Comparison of ENCODE assay signal across 7 mouse cellular contexts in the genomic region with DNA sequence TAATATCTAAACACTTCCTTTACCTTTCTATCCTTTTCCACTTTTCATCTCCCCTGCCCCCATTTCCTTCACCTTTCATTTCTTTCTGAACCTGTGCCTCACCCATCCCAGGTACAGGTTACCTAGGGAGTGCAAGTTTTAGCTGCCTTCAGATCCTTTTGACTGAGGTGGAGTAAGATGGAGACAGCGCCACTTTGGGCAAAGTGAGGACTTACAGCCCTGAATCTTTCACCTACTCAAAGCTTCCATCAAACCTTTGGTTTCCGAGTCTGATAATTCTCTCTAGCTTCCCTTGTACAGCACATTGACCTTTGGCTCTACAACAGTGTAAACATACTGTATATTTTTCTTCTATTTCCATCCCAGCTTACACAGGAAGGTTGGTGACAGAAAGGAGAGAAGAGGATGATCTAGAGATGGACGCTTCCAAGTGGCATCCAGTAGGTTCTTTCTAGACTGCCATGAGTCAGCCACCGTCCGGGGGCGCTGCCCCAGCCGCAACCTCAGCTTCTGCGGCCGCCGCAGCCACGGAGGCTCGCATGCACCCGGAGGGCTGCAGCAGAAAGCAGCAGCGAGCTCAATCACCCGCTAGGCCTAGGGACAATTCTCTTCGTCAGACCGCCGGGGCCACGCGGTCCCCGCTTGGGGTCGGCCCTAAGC. TPM values are rescaled to one million over a fixed set of nuclear protein-coding genes. Genes with fewer than 3 reads are reported as not detected.
DNase-seq lines count a peak whose midpoint lies in the region; ATAC-seq lines count a peak whose summit lies in the region.

No protein-coding gene starts in this region.

- no peaks in the 10 kb centered on the region for H3K4me1 ChIP-seq in hindbrain, embryonic 11.5 days (replicated peaks; ENCODE audit: control insufficient read depth, insufficient read depth, low read length)
- H3K4me1 ChIP-seq in midbrain, embryonic 11.5 days (ENCODE audit: control insufficient read depth, insufficient read depth, low read length) = peaks cover 16% of the 10 kb centered on the region

- no peaks in the 10 kb centered on the region for H3K36me3 ChIP-seq in hindbrain, embryonic 11.5 days (ENCODE audit: control insufficient read depth, insufficient read depth, low read length)
- 0 out of 2 replicates have a peak, but pooled peaks cover 2% of the 10 kb centered on the region for H3K36me3 ChIP-seq in midbrain, embryonic 11.5 days (ENCODE audit: control insufficient read depth, insufficient read depth, low read length)

- WGBS in hindbrain, embryonic 11.5 days = under 1% methylated on average over 22 of the region's 22 CpGs
- WGBS in midbrain, embryonic 11.5 days = 1% methylated on average over 22 of the region's 22 CpGs

- intact Hi-C loops in left cerebral cortex, postnatal 4 days (cut with DNase I) = loop anchor here (5.0 kb wide), 1 partner anchor 46 kb away; no protein-coding TSS in a partner anchor

- peak overlapping the region; percentile 83 for H3K9ac ChIP-seq in hindbrain, embryonic 11.5 days (ENCODE audit: low read depth, low read length)
- H3K9ac ChIP-seq in midbrain, embryonic 11.5 days (ENCODE audit: low read length) = peak overlapping the region; percentile 80

- peak overlapping the region; percentile 86 for H3K4me2 ChIP-seq in hindbrain, embryonic 11.5 days (replicated peaks; ENCODE audit: low read depth, low read length)
- peak overlapping the region; percentile 79 for H3K4me2 ChIP-seq in midbrain, embryonic 11.5 days

- peak overlapping the region; percentile 76 for H3K4me3 ChIP-seq in hindbrain, embryonic 11.5 days (ENCODE audit: low read depth, low read length)
- peak overlapping the region; percentile 69 for H3K4me3 ChIP-seq in midbrain, embryonic 11.5 days (ENCODE audit: low read depth, low read length)

- no peaks in the 10 kb centered on the region for H3K27me3 ChIP-seq in hindbrain, embryonic 11.5 days (ENCODE audit: control insufficient read depth, insufficient read depth, low read length)
- no peaks in the 10 kb centered on the region for H3K27me3 ChIP-seq in midbrain, embryonic 11.5 days (ENCODE audit: control insufficient read depth, insufficient read depth, low read length)

- H3K27ac ChIP-seq in hindbrain, embryonic 11.5 days (ENCODE audit: low read depth, low read length) = peak overlapping the region; percentile 95
- H3K27ac ChIP-seq in midbrain, embryonic 11.5 days (ENCODE audit: low read depth, low read length) = peak overlapping the region; percentile 88

- ATAC-seq in hindbrain, embryonic 11.5 days (ENCODE audit: low FRiP score) = peak; percentile 0
- no peak; the same call in 1 of the 2 replicates for ATAC-seq in midbrain, embryonic 11.5 days (ENCODE audit: low FRiP score)

- no peaks in the 10 kb centered on the region for H3K9me3 ChIP-seq in hindbrain, embryonic 11.5 days (ENCODE audit: control insufficient read depth, low read length)
- H3K9me3 ChIP-seq in midbrain, embryonic 11.5 days (ENCODE audit: control insufficient read depth, low read length) = no peaks in the 10 kb centered on the region

- peak; percentile 21 to 55 for DNase-seq in left cerebral cortex, adult 18-20 months (ENCODE audit: low spot score in 2 of 2)
- no peak for DNase-seq in left cerebral cortex, postnatal 4 days
- peak; percentile 79 for DNase-seq in cerebellum, adult 9-10 months
- DNase-seq in hindbrain, embryonic 11.5 days (ENCODE audit: low spot score) = no peak
- DNase-seq in midbrain, embryonic 11.5 days (ENCODE audit: low spot score, missing footprints) = peak; percentile 84
- DNase-seq in adrenal gland, postnatal 10 days = no peak
- no peak for DNase-seq in natural killer cell, adult 2 months (ENCODE audit: low spot score in 2 of 2)

RNA-seq across cellular contexts. Expression of gene Soga3, which starts 2.7 kb away (rescaled TPM):
- total RNA-seq in left cerebral cortex, adult 18-20 months (2021) = 100 to 1,000 TPM; 169 to 170 TPM
- 100 to 1,000 TPM; 257 to 276 TPM for total RNA-seq in left cerebral cortex, postnatal 4 days (2021)
- polyA plus RNA-seq in hindbrain, embryonic 11.5 days (2014; fragmentation: Nextera tagmentation; extraction: Ambion mirVana) = 35.8 and 42.6 TPM in 2 replicates
- 35.0 and 35.2 TPM in 2 replicates for polyA plus RNA-seq in midbrain, embryonic 11.5 days (2014; fragmentation: Nextera tagmentation; extraction: Ambion mirVana)
- total RNA-seq in adrenal gland, postnatal 10 days (2021) = 10 to 100 TPM in 1 of 2 experiments, 1 to 10 TPM in 1; 6.4 to 10.4 TPM

RNA-seq across cellular contexts. Expression of gene Gm49353, which starts 52.4 kb away (rescaled TPM):
- total RNA-seq in left cerebral cortex, adult 18-20 months (2021) = 10 to 100 TPM; 17.1 to 28.3 TPM
- 10 to 100 TPM; 42.4 to 54.0 TPM for total RNA-seq in left cerebral cortex, postnatal 4 days (2021)
- polyA plus RNA-seq in hindbrain, embryonic 11.5 days (2014; fragmentation: Nextera tagmentation; extraction: Ambion mirVana) = 5.0 and 9.9 TPM in 2 replicates
- 2.5 and 4.9 TPM in 2 replicates for polyA plus RNA-seq in midbrain, embryonic 11.5 days (2014; fragmentation: Nextera tagmentation; extraction: Ambion mirVana)
- 1 to 10 TPM in 1 of 2 experiments, not detected in 1; 2.1 TPM for total RNA-seq in adrenal gland, postnatal 10 days (2021)

Comparison
In these comparisons a context has a peak if more than half of its experiments do, and no peak if none do; other contexts are left out.
1. DNase-seq: peak in left cerebral cortex, adult 18-20 months (2 of 2), cerebellum, adult 9-10 months (single experiment) and midbrain, embryonic 11.5 days (single experiment); none in left cerebral cortex, postnatal 4 days (single experiment), hindbrain, embryonic 11.5 days (single experiment), adrenal gland, postnatal 10 days (single experiment) and natural killer cell, adult 2 months (0 of 2).
2. RNA of gene Soga3, which starts 2.7 kb away (total RNA-seq): 257 to 276 TPM in left cerebral cortex, postnatal 4 days and 169 to 170 TPM in left cerebral cortex, adult 18-20 months; 6.4 to 10.4 TPM in adrenal gland, postnatal 10 days; every median in the first group is over 10 times any median in the second.
3. RNA of gene Gm49353, which starts 52.4 kb away (total RNA-seq): 42.4 to 54.0 TPM in left cerebral cortex, postnatal 4 days and 17.1 to 28.3 TPM in left cerebral cortex, adult 18-20 months; 2.1 TPM in adrenal gland, postnatal 10 days; every median in the first group is over 4 times any median in the second.